Mouse (Mus musculus) spleen, postnatal 36 days (tissue): Measurements from ENCODE around the gene Sh3bp4.

Experiments used
- DNase-seq, 2 experiments: peaks; one replicate each; pipeline ENCODE4 v3.0.0; 2022; ENCODE audit warnings: low spot score in 2 of 2, mixed read lengths in 1 of 2

The Sh3bp4 gene

GRCm38 (mm10) chr1:89184839-89185238, 114.6 kb downstream of the Sh3bp4 start:
- DNase-seq: no peak

DNA sequence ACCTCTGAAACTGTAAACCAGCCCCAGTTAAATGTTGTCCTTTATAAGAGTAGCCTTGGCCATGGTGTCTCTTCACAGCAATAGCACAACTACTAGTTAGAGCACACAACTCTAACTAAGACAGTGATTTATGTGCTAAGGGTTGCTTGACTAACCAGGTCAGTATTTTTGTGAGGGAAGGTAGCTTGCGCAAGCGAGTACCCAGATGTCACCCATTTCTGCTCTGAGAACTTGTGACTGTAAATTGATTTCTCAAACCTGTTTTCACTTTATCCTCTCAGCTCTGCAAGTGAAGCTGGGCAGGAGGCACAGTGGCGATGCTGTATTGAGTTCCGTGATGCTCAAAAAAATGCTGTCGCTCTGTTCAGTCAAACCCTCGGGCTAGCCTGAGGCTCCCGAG, 117.2 kb downstream of the Sh3bp4 start:
- no peak for DNase-seq

- DNase-seq: no peak
Measured at GRCm38 (mm10) chr1:89188091-89188490, 117.9 kb downstream of the Sh3bp4 start.

GRCm38 (mm10) chr1:89189204-89189603, 119.0 kb downstream of the Sh3bp4 start:
- DNase-seq: no peak

- no peak for DNase-seq
Measured at GRCm38 (mm10) chr1:89190621-89191020, 120.4 kb downstream of the Sh3bp4 start.

GRCm38 (mm10) chr1:89191127-89191740, 121.0 kb downstream of the Sh3bp4 start:
- peak in 1 of 2 experiments; percentile 8 for DNase-seq

- DNase-seq: no peak
Measured at GRCm38 (mm10) chr1:89192536-89193220, 122.5 kb downstream of the Sh3bp4 start.

- DNase-seq: no peak
Measured at GRCm38 (mm10) chr1:89193576-89193975, 123.4 kb downstream of the Sh3bp4 start.

GRCm38 (mm10) chr1:89195827-89196712, 125.9 kb downstream of the Sh3bp4 start:
- peak; percentile 9 to 18 for DNase-seq
